Mouse (Mus musculus): Measurements from ENCODE around the gene Hes2. TPM values are rescaled to one million over a fixed set of nuclear protein-coding genes. Genes with fewer than 3 reads are reported as not detected.

Hes2 gene
- polyA plus RNA-seq, 1 experiment from 2014 or later: 0.13 TPM

DNA sequence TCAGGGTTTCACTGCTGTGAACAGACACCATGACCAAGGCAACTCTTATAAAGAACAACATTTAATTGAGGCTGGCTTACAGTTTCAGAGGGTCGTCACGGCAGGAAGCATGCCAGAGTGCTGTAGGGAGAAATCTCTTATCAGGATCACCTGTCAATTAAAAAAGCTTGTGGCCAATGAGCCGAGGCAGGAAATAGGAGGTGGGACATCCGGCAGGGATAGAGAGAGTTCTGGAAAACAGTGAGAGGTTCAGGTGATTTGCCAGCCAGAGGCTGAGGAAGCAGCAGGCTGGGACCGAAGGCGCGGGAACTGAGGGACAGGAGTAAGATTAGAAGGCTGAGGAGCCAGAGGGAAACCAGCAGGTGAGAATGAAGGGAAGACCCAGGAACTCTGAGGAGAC, 10.4 kb downstream of the Hes2 start:
- H3K27me3 ChIP-seq: peaks cover 36% of the 10 kb centered on the region
- 87% methylated on average over 7 of the region's 7 CpGs for WGBS
- H3K9ac ChIP-seq: no peak overlapping the region
- no peak overlapping the region for H3K4me2 ChIP-seq
- ATAC-seq (ENCODE audit: low read depth): no peak
- H3K9me3 ChIP-seq: no peaks in the 10 kb centered on the region
- no peaks in the 10 kb centered on the region for H3K36me3 ChIP-seq
- no peak overlapping the region for H3K4me3 ChIP-seq
- H3K4me1 ChIP-seq (replicated peaks): no peaks in the 10 kb centered on the region
- no peak overlapping the region for H3K27ac ChIP-seq (replicated peaks)

DNA sequence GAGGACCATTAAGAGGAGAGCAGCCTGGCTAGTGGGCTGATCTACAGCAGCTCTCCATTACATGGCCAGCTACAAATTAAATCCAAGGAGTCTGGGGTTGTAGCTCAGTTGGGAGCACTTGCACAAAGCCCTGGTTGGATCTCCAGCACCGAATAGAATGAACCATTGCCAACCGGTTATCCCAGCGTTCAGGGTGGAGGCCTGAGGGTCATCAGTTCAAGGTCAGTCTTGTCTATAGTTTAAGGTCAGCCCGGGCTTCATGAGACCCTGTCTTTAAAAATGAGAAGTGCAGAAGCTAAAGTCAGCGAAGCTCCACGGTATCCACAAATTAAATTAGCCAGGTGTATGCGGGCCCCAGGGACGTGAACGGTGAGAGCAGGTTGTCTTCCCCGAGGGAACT, 11.6 kb downstream of the Hes2 start:
- peaks cover 45% of the 10 kb centered on the region for H3K27me3 ChIP-seq
- H3K9me3 ChIP-seq: no peaks in the 10 kb centered on the region
- H3K4me2 ChIP-seq: no peak overlapping the region
- ATAC-seq (ENCODE audit: low read depth): no peak
- no peak overlapping the region for H3K4me3 ChIP-seq
- no peak overlapping the region for H3K9ac ChIP-seq
- 78% methylated on average over 10 of the region's 10 CpGs for WGBS
- H3K36me3 ChIP-seq: no peaks in the 10 kb centered on the region
- no peak overlapping the region for H3K27ac ChIP-seq (replicated peaks)
- H3K4me1 ChIP-seq (replicated peaks): no peaks in the 10 kb centered on the region

DNA sequence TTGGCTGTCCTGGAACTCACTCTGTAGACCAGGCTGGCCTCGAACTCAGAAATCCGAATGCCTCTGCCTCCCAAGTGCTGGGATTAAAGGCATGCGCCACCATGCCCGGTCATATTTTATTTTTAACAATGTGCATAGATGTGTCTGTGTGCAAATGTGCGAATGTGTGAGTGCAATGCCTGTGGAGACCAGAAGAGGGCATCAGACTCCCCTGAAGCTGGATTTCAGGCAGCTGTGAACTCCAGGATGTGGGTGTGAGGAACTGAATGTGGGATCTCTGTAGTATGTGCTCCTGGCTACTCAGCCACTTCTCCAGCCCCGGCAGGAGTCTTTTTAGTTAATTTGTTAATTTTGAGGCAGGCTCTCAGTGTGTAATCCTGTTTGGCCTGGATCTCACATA, 12.9 kb downstream of the Hes2 start:
- Histone ChIP-seq H3K4me3 (no peak overlapping the region), H3K9me3 (no peaks in the 10 kb centered on the region), H3K4me1 (replicated peaks) (no peaks in the 10 kb centered on the region), H3K9ac (no peak overlapping the region), H3K27me3 (peaks cover 57% of the 10 kb centered on the region), H3K27ac (replicated peaks) (no peak overlapping the region), H3K4me2 (no peak overlapping the region), H3K36me3 (no peaks in the 10 kb centered on the region)
- no peak for ATAC-seq (ENCODE audit: low read depth)
- WGBS: 87% methylated on average over 6 of the region's 6 CpGs

DNA sequence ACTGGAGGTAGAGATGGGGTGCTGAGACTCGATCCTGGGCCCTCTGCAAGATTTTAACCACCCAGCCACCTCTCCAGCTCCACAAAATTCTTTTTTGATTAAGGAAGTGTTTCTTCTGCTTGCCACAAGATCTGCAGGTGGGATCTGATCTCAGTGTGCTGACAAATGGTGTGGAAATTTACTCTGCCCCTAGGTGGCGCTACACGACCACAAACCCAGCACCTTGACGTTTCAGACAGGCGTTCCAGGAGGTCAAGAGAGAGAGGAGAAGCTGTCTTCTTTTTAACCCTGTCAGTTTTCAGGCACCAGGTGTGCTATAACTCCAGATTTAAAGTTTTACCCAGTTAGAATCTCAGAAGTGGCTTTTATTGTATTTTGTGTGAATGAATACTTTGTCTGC, 14.4 kb downstream of the Hes2 start:
- ATAC-seq (ENCODE audit: low read depth): no peak
- H3K27me3 ChIP-seq: peaks cover 63% of the 10 kb centered on the region
- no peak overlapping the region for H3K4me3 ChIP-seq
- peaks cover 8% of the 10 kb centered on the region for H3K4me1 ChIP-seq (replicated peaks)
- no peak overlapping the region for H3K27ac ChIP-seq (replicated peaks)
- no peak overlapping the region for H3K9ac ChIP-seq
- H3K9me3 ChIP-seq: no peaks in the 10 kb centered on the region
- under 1% methylated on average over 5 of the region's 5 CpGs for WGBS
- no peaks in the 10 kb centered on the region for H3K36me3 ChIP-seq
- H3K4me2 ChIP-seq: no peak overlapping the region

DNA sequence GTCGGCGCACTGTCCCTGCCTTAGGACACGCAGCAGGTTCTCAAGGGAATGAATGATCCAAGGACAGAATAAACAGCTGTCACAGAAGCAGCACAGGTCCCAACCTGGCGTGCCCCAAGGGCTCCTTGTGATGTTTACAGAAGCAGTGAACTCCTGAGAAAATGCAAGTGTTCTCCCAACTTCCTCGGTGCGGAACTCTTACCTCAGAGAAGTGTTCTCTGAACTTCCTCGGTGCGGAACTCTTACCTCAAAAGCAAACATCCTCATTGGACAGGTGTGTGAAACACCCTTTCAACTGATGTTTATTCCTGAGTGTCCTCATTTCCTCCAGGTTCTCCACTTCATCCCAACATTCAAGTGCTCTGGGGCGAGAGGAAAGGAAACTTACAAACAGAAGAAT, 15.3 kb downstream of the Hes2 start:
- Histone ChIP-seq H3K4me2 (no peak overlapping the region), H3K4me1 (replicated peaks) (peaks cover 15% of the 10 kb centered on the region), H3K27me3 (peaks cover 63% of the 10 kb centered on the region), H3K36me3 (no peaks in the 10 kb centered on the region), H3K9ac (no peak overlapping the region), H3K4me3 (no peak overlapping the region), H3K27ac (replicated peaks) (no peak overlapping the region), H3K9me3 (no peaks in the 10 kb centered on the region)
- ATAC-seq (ENCODE audit: low read depth): no peak
- WGBS: 88% methylated on average over 9 of the region's 9 CpGs

DNA sequence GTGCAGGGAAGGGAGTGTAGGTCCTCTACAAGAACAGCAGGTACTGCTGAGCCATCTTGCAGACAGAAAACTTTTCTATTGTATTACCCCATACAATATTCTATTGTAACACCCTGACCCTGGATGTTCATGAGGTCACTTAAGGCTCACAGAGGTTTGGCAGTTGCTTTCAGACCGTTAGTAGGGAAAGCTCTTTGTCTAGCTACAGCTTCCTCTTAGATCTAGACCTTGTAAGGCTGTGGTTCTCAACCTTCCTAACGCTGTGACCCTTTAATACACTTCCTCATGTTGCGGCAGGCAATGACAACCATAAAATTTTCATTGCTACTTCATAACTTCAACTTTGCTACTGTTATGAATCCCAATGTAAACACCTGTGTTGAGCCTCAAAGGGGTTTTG, 18.0 kb downstream of the Hes2 start:
- H3K4me3 ChIP-seq: no peak overlapping the region
- H3K36me3 ChIP-seq: no peaks in the 10 kb centered on the region
- H3K27ac ChIP-seq (replicated peaks): no peak overlapping the region
- H3K9me3 ChIP-seq: no peaks in the 10 kb centered on the region
- no peak overlapping the region for H3K9ac ChIP-seq
- ATAC-seq (ENCODE audit: low read depth): no peak
- peaks cover 35% of the 10 kb centered on the region for H3K4me1 ChIP-seq (replicated peaks)
- H3K4me2 ChIP-seq: no peak overlapping the region
- 87% methylated on average over 3 of the region's 3 CpGs for WGBS
- H3K27me3 ChIP-seq: peaks cover 46% of the 10 kb centered on the region

DNA sequence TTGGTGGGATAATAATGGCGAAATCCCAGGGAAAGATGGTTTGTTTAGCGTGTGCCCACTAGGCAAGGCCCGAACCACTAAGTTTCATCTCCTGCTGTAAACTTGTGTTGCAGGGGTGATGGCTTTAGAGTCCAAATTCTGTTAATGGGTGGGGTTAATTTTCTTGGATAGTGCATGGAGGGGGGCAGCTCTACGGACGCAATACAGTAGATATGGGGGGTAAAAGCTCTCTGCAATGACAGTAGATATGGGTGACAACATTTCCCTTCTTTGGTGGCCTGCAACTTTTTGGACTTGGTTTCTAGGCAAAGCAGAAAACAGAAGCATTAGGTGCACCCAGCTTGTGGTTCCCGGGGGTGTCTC, 18.5 kb downstream of the Hes2 start:
- Histone ChIP-seq H3K27ac (replicated peaks) (peak overlapping the region; percentile 91), H3K9ac (peak overlapping the region; percentile 85), H3K27me3 (peaks cover 45% of the 10 kb centered on the region), H3K36me3 (peaks cover under 1% of the 10 kb centered on the region; the same call in 1 of the 2 replicates), H3K9me3 (no peaks in the 10 kb centered on the region), H3K4me1 (replicated peaks) (peaks cover 35% of the 10 kb centered on the region), H3K4me3 (peak overlapping the region; percentile 78), H3K4me2 (peak overlapping the region; percentile 90)
- ATAC-seq (ENCODE audit: low read depth): no peak
- 71% methylated on average over 6 of the region's 6 CpGs for WGBS

DNA sequence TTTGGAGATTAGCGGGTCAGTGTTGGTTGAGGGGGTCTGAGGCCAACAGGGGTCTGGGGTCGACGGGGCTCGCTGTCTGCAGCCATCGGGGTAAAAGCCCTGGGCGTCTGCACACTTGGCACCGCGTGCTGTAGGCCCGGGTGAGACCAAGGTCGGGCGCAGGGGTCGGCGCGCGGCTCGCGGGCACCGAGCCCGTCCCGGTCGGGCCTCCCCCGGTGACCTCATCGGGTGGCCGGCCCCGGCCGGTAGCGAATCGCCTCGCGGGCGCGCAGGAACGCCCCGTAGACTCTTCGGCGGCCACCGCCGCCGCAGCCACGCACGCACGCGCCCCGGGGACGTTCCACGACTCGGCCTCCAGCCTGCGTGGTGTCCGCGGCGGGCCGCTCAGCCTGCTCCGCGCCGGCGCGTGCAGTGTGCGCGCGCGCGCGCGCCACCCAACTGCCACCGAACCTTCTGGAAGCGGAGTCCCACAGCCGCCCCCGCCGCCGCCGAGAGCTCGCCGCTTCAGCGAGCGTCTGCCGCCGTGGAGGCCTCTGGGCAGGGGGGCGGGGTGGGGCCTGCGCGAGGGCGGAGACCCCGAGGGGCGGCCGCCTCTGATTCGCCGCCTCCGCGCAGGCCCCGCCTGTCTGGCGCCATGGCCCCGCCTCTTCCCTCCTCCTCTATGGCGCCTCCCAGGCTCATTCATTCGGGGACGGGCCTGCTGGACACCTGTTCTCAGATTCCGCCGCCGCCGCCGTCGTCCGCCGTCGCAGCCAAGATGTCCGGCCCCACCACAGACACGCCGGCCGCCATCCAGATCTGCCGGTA, 19.1 kb downstream of the Hes2 start, which contains the start of gene Acot7:
Acot7 (plus strand) TSS at position 598 of the 807 bp plus-strand sequence.
- H3K27me3 ChIP-seq: peaks cover 39% of the 10 kb centered on the region
- no peaks in the 10 kb centered on the region for H3K9me3 ChIP-seq
- H3K36me3 ChIP-seq: peaks cover 6% of the 10 kb centered on the region; the same call in 1 of the 2 replicates
- WGBS: under 1% methylated on average over 97 of the region's 108 CpGs
- H3K4me3 ChIP-seq: peak within 1 kb of the TSS; percentile 78
- peak within 1 kb of the TSS; percentile 90 for H3K4me2 ChIP-seq
- H3K9ac ChIP-seq: peak within 1 kb of the TSS; percentile 85
- H3K27ac ChIP-seq (replicated peaks): peak within 1 kb of the TSS; percentile 91
- ATAC-seq (ENCODE audit: low read depth): peak; percentile 96
- peaks cover 35% of the 10 kb centered on the region for H3K4me1 ChIP-seq (replicated peaks)

DNA sequence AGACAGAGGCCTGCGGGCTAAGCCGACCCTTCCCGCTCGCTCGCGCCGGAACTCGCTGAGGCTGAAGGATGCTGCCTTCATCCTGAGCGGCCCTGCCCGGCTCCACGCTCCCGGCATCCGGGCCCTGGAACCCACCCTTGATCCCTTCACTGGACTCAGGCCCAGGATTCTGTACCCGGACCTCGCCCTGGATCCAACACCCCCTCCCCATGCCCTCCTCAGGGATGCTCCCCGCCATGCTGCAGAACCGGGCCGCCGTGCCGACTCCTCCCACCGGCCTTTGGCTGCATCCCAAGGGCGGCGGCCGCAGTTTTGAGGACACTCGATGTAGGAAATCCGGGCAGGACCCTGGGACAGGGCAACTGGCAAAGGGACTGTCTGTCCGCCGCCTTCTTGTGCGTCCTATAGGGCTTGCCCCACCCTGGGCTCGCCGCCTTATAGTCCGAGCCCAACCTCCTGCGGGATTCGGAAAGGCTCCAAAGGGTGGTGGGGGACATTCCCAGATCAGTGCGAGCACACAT, 19.7 kb downstream of the Hes2 start:
- peak; percentile 69 for ATAC-seq (ENCODE audit: low read depth)
- peaks cover 35% of the 10 kb centered on the region for H3K4me1 ChIP-seq (replicated peaks)
- peak overlapping the region; percentile 83 for H3K27ac ChIP-seq (replicated peaks)
- H3K9ac ChIP-seq: peak overlapping the region; percentile 85
- H3K4me2 ChIP-seq: peak overlapping the region; percentile 90
- peaks cover 6% of the 10 kb centered on the region; the same call in 1 of the 2 replicates for H3K36me3 ChIP-seq
- no peaks in the 10 kb centered on the region for H3K9me3 ChIP-seq
- WGBS: 0% methylated on average over 34 of the region's 35 CpGs
- peak overlapping the region; percentile 78 for H3K4me3 ChIP-seq
- H3K27me3 ChIP-seq: peaks cover 36% of the 10 kb centered on the region

DNA sequence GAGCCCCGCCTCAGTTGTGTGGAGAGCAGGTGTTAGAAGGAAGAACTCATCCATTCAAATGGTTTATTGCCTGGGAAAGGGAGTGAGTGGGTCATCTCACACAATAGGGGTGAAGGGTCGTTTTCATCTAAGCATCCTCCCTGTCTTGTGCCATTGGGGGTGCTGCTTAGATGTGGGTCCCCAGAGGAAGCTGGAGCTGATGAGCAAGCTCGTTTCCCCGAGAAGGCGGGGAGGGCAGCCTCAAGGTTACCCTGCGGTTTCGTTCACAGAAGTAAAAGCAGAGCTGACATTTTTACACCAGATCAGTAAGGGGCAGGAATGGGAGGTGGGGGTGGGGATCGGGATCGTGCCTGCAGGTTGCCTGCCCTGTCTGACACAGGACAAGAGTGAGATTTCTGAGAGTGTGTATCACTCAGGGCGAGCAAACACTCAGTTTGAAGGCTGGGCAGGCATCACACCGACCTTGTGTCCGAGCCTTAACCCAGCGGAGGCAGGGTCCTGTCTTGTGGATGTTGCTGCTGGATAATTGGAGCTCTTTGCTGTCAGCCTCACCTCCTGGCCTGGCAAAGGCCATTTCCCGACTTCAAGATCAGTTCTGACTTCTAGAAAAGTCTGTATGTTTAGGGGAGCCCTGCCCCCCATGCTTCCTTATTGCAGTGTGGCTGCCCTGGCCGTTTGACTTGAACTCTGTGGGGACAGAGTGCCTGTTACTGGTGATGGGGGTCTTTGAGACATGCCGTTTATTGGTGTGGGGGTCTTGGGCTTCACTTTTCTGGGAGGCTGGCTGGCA, 20.4 kb downstream of the Hes2 start:
- Histone ChIP-seq H3K27ac (replicated peaks) (peak overlapping the region; percentile 83), H3K36me3 (peaks cover 6% of the 10 kb centered on the region; the same call in 1 of the 2 replicates), H3K27me3 (peaks cover 29% of the 10 kb centered on the region), H3K9me3 (no peaks in the 10 kb centered on the region), H3K4me1 (replicated peaks) (peaks cover 35% of the 10 kb centered on the region), H3K9ac (peak overlapping the region; percentile 85), H3K4me2 (peak overlapping the region; percentile 90), H3K4me3 (peak overlapping the region; percentile 78)
- ATAC-seq (ENCODE audit: low read depth): no peak
- WGBS: 11% methylated on average over 16 of the region's 16 CpGs

DNA sequence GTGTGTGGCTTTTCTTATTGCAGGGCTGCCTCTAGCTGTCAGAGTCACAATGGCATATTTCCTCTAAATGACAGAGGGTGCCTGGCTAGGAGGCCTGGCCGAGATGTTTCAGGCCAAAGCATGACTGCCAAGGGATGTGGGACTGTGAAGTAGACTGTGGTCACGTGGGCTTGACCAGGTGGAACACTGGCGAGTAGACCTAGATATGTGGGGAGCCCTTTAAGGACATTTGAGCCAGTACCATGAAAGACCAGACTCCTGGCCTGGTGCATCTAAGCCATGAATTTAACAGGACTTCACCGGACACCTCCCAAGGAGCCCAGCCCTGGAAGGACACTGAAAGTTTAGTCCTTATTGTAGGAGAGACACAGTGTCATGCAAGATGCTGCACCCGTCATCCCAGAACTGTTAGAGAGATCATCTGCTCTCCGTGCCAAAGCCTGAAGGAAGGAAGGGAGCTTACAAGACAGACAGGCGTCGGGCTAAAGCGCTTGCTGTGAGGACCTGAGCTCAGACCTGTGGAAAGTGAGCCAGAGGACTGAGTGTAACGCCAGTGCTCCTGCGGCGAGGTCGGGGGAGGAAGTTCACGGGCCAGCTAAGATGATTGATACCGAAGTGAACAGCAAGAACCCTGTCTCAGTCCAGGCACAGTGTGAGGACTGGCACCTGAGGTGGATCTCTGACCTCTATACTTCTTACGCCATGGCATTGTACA, 21.4 kb downstream of the Hes2 start:
- no peak overlapping the region for H3K27ac ChIP-seq (replicated peaks)
- peaks cover 6% of the 10 kb centered on the region; the same call in 1 of the 2 replicates for H3K36me3 ChIP-seq
- no peaks in the 10 kb centered on the region for H3K9me3 ChIP-seq
- ATAC-seq (ENCODE audit: low read depth): no peak
- WGBS: 84% methylated on average over 16 of the region's 16 CpGs
- peak overlapping the region; percentile 85 for H3K9ac ChIP-seq
- H3K4me3 ChIP-seq: peak overlapping the region; percentile 78
- H3K4me1 ChIP-seq (replicated peaks): peaks cover 43% of the 10 kb centered on the region
- peaks cover 19% of the 10 kb centered on the region for H3K27me3 ChIP-seq
- H3K4me2 ChIP-seq: peak overlapping the region; percentile 90
